Mouse (Mus musculus) forebrain, embryonic 16.5 days (tissue): Measurements from ENCODE around the gene Vwa8. TPM values are rescaled to one million over a fixed set of nuclear protein-coding genes. Genes with fewer than 3 reads are reported as not detected.

Source experiments
- ATAC-seq: fragments of 200-750 bp; cut with Nextera tagmentation; 2 replicates; pipeline ENCODE4 v1.8.0; 2017; ENCODE audit warnings: mild to moderate bottlenecking, moderate library complexity
- H3K27ac ChIP-seq: fragments of 300-500 bp; sonication (generic); 2 replicates; pipeline ENCODE4 v1.5.1; 2014; ENCODE audit warnings: low read length, control low read depth
- H3K27me3 ChIP-seq: fragments of 300-500 bp; sonication (generic); replicated peaks from 2 replicates; pipeline ENCODE4 v1.6.1; 2014; ENCODE audit warnings: low read length; ENCODE audit not compliant: control insufficient read depth, insufficient read depth
- H3K36me3 ChIP-seq: fragments of 300-500 bp; sonication (generic); 2 replicates; pipeline ENCODE4 v1.6.1; 2014; ENCODE audit not compliant: control insufficient read depth, insufficient read depth
- H3K4me1 ChIP-seq: fragments of 300-500 bp; sonication (generic); replicated peaks from 2 replicates; pipeline ENCODE4 v1.6.1; 2014; ENCODE audit warnings: low read length; ENCODE audit not compliant: control insufficient read depth, insufficient read depth
- H3K4me2 ChIP-seq: fragments of 300-500 bp; sonication (generic); 2 replicates; pipeline ENCODE4 v1.6.1; 2014; ENCODE audit warnings: mild to moderate bottlenecking, low read length, control low read depth
- H3K4me3 ChIP-seq: fragments of 300-500 bp; sonication (generic); replicated peaks from 2 replicates; pipeline ENCODE4 v1.5.1; 2014; ENCODE audit warnings: mild to moderate bottlenecking, low read length, control low read depth
- H3K9ac ChIP-seq: fragments of 300-500 bp; sonication (generic); replicated peaks from 2 replicates; pipeline ENCODE4 v1.6.1; 2014; ENCODE audit warnings: low read depth, low read length, control low read depth
- H3K9me3 ChIP-seq: fragments of 300-500 bp; sonication (generic); 2 replicates; pipeline ENCODE4 v1.6.1; 2016; ENCODE audit warnings: low read length; ENCODE audit not compliant: control insufficient read depth
- WGBS: fragments of 180-500 bp; shearing (Covaris S2); extraction: QIAGEN DNeasy Blood & Tissue Kit; methylation state at CpG from one replicate; pipeline ENCODE4 v1.1.7; 2014; 5-methylcytosine and 5-hydroxymethylcytosine counted together
- polyA plus RNA-seq: library from polyadenylated mRNA; unstranded; fragments of >200 nt; fragmentation: Nextera tagmentation; extraction: Ambion mirVana; gene quantifications from 2 replicates; pipeline ENCODE4 v1.2.1, GENCODE M21; 2015

The Vwa8 gene
- polyA plus RNA-seq, 1 experiment from 2014 or later, result 5.4 TPM

DNA sequence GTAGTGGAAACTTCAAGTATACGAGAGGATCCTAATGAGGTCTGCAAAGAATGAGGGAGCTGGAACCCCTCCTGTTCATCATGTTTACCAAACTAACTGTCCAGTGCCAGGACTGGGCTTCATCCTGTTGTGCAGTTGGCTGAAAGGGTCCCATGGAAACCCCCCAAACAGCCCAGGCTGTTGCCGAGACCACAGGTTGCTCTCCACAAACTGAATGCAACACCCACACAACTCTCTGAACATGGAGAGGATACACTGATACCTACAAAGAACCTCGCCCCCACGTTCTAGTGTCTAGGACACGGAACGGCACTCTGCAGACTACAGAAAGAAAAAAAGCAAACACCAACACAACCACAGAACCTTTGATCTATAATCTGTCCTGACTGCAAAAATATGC, 387.4 kb downstream of the Vwa8 start:
- ATAC-seq, result no peak
- Histone ChIP-seq H3K4me1 (peaks cover 4% of the 10 kb centered on the region; the same call in 1 of the 2 replicates), H3K4me3 (no peak overlapping the region), H3K27me3 (no peaks in the 10 kb centered on the region), H3K36me3 (no peaks in the 10 kb centered on the region), H3K4me2 (no peak overlapping the region), H3K27ac (no peak overlapping the region), H3K9me3 (no peaks in the 10 kb centered on the region), H3K9ac (no peak overlapping the region)
- 78% methylated on average over 6 of the region's 6 CpGs for WGBS

DNA sequence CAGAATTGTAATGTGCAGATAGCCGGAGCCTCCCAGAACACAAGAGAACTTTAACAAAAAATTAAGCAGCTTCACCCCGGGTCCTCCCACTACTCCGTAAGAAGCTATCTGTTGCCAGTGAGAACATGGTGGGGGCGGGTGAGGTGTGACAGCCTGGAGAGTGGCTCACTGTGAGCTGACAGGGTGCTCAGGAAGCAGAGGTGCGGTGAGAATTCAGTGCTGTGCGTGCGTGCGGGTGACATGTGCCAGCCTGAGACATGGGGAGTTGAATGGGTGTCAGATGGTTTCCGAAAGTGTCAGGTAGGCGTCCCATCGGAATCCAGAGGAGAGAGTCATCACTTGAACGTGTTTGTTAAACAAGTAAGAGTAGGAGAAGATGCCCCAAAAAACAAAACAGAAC, 390.6 kb downstream of the Vwa8 start:
- no peak overlapping the region for H3K27ac ChIP-seq
- H3K4me3 ChIP-seq, result no peak overlapping the region
- H3K4me2 ChIP-seq, result no peak overlapping the region
- no peak for ATAC-seq
- H3K27me3 ChIP-seq, result no peaks in the 10 kb centered on the region
- H3K9me3 ChIP-seq, result no peaks in the 10 kb centered on the region
- H3K9ac ChIP-seq, result no peak overlapping the region
- H3K36me3 ChIP-seq, result no peaks in the 10 kb centered on the region
- H3K4me1 ChIP-seq, result peaks cover 7% of the 10 kb centered on the region
- 88% methylated on average over 12 of the region's 12 CpGs for WGBS

DNA sequence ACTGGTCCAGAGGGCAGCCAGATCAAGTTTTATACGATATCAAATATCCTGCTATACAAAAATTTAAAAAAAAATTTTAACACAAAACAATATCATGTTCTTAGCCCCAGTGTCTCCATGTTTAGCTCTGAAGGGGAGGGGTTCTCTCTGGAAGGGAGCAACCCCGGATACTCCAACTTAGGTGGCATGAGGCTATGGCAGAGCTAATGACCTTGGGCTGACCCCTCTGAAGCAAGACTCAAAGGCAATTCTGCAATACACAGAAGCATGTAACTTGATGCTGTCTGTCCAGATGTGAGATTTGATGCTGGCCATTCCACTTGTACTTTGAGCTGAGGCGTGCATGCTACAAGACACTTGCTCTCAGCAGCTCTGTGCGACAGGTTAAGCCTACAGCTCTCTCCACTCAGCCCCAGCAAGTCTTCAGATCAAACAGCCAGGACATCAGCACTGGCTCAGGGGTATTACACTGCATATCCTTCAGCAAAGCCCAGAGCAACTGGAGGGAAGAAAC, 392.3 kb downstream of the Vwa8 start:
- Histone ChIP-seq H3K4me3 (no peak overlapping the region), H3K27me3 (no peaks in the 10 kb centered on the region), H3K9ac (no peak overlapping the region), H3K36me3 (no peaks in the 10 kb centered on the region), H3K9me3 (no peaks in the 10 kb centered on the region), H3K4me2 (no peak overlapping the region), H3K4me1 (peaks cover 10% of the 10 kb centered on the region), H3K27ac (no peak overlapping the region)
- 86% methylated on average over 4 of the region's 4 CpGs for WGBS
- ATAC-seq, result no peak

DNA sequence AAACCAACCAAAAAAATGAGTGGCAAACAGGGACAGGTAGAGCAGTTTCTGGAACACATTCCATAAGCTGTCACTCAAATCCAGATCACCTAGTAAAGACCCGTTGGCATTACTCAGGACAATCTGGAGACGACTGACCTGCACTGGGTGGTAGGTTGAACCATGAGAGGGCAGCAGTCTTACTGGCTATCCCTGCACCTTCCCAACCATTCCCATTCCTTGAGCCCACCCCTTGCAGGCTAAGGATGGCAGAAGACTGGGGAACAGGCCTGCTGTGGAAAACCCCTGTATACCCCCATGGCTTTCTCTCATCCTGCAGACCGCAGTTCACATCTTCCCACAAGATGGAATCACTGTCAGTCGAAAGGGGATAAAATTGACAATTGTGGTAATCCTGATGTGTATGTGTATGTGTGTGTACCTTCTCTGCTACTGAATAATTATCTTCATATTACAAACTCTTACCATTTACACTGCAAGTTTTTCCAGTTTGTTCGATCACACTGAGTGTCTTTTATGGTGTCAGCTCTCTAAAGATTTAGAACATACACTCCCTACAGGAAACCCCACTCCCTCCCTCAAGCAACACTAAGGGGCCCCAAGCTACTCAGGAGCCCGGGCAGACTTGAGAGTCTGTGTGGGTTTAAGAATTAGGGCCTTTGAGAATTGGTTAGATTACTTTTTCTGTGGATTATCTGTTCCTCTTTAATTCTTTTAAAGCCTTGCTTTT, 393.0 kb downstream of the Vwa8 start:
- H3K27me3 ChIP-seq, result no peaks in the 10 kb centered on the region
- H3K4me1 ChIP-seq, result peaks cover 6% of the 10 kb centered on the region
- no peak overlapping the region for H3K9ac ChIP-seq
- H3K9me3 ChIP-seq, result no peaks in the 10 kb centered on the region
- no peaks in the 10 kb centered on the region for H3K36me3 ChIP-seq
- H3K4me3 ChIP-seq, result no peak overlapping the region
- no peak overlapping the region for H3K27ac ChIP-seq
- ATAC-seq, result no peak
- WGBS, result 83% methylated on average over 6 of the region's 6 CpGs
- H3K4me2 ChIP-seq, result no peak overlapping the region

DNA sequence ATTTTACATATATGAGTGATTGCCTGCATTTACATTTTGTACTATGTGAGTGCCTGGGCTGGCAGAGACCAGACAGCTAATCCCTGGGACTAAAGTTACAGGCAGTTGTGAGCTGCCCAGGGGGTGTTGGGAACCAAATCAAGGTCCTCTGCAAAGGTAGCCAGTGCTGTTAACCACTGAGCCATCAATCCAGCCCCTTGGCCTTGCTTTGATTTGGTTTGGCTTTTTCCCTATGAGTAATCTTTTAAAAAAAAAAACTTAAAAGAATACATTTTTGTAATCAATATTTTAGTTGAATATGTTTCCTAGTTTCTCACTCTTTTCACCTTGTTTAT, 393.5 kb downstream of the Vwa8 start:
- Histone ChIP-seq H3K4me2 (no peak overlapping the region), H3K9me3 (no peaks in the 10 kb centered on the region), H3K9ac (no peak overlapping the region), H3K4me3 (no peak overlapping the region), H3K27me3 (no peaks in the 10 kb centered on the region), H3K27ac (no peak overlapping the region), H3K4me1 (peaks cover 6% of the 10 kb centered on the region), H3K36me3 (no peaks in the 10 kb centered on the region)
- no peak for ATAC-seq

DNA sequence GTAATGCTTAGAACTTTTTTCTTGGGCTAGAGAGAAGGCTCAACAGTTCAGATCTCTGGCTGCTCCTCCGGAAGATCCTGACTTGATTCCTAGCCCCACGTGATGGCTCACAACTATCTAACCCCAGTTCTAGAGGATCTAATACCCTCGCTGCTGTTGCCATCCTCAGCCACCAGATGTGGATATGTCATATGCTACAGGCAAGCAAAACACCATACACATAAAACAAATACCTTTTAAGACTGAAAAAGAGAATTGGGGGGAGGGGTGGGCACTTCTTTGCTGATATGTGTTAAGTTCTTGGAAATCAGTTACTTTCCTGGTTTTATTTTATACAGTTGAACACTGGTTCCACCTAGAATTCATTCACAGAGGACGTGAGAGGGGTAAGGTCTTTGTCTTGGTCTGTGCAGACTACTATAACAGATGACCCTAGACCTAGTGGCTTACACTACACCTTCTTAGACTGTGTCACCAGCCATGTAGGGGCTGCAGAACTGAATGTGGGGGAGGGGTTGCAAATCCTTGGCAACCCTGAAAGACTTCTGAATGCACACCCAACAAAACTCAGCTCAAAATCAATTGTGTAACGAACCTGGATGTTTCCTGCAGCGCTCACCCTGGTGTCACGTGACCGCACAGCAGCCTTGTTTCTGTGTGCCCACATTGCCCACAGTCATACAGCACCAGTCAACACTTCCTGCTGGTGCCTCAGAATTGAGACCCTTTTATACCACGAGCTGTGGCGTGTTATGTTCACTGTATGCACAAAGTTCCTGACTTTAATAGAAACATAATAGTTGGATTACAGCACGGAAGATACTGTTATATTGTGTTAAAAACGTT, 394.4 kb downstream of the Vwa8 start:
- ATAC-seq, result no peak; the same call in 1 of the 2 replicates
- WGBS, result 64% methylated on average over 12 of the region's 12 CpGs

DNA sequence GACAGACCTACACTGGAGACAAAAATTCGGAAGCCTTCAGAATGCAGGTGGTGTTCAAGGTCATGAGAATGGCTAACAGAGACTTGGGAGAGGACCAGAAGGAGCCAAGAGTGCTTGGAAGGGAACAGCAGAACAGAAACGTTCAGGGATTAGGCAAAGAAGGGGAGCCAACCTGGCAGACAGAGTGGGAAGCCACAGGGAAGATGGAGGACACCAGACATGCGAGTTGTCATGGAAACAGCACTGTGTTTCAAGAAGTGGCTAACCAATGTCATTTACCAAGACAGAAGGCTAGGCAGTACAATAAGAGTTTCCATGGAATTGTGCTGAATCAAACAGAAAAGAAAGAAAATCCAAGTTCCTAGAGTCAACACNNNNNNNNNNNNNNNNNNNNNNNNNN, 395.7 kb downstream of the Vwa8 start:
- WGBS, result 66% methylated on average over 3 of the region's 3 CpGs

More for the DNA sequence above, 394.4 kb downstream of the Vwa8 start:
- Histone ChIP-seq H3K4me3 (no peak overlapping the region), H3K9me3 (no peaks in the 10 kb centered on the region), H3K27me3 (no peaks in the 10 kb centered on the region), H3K36me3 (no peaks in the 10 kb centered on the region), H3K4me1 (peaks cover 6% of the 10 kb centered on the region), H3K4me2 (no peak overlapping the region), H3K27ac (no peak overlapping the region), H3K9ac (no peak overlapping the region)

DNA sequence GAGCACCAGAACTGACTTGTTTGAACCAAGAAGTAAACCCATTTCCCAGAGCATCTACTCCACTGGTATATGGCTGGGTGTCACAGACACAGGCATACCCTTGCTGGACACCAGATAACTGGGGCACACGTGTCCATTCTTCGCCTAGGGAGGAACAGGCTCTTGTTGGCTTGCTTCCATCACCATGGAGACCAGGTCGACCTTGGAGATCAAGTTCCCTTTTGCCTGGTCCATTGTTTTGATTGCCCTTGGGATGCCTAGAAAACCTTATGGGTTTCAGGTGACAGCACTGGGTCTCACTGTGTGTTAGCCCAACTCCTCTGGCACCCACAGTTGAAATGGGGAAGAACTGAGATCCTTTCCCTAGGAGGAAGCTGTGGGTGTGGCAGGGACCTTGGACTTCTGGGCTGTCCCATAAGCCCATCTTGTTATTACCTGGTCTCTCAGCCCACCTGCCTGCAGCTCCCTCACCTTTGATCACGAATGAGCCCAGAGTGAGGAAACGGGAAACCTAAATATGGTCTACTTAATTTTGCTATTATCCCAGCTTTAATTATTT, 403.0 kb downstream of the Vwa8 start:
- no peaks in the 10 kb centered on the region for H3K27me3 ChIP-seq
- H3K4me2 ChIP-seq, result no peak overlapping the region
- 87% methylated on average over 5 of the region's 5 CpGs for WGBS
- H3K4me3 ChIP-seq, result no peak overlapping the region
- H3K9me3 ChIP-seq, result no peaks in the 10 kb centered on the region
- H3K36me3 ChIP-seq, result no peaks in the 10 kb centered on the region
- no peak for ATAC-seq
- no peak overlapping the region for H3K9ac ChIP-seq
- no peak overlapping the region for H3K27ac ChIP-seq
- no peaks in the 10 kb centered on the region for H3K4me1 ChIP-seq

More for the DNA sequence above, 395.7 kb downstream of the Vwa8 start:
- no peaks in the 10 kb centered on the region for H3K36me3 ChIP-seq
- no peak overlapping the region for H3K4me3 ChIP-seq
- ATAC-seq, result peak; percentile 71; the same call in 1 of the 2 replicates
- H3K4me1 ChIP-seq, result peaks cover 6% of the 10 kb centered on the region
- H3K9me3 ChIP-seq, result no peaks in the 10 kb centered on the region
- no peak overlapping the region for H3K9ac ChIP-seq
- no peaks in the 10 kb centered on the region for H3K27me3 ChIP-seq
- H3K4me2 ChIP-seq, result no peak overlapping the region
- no peak overlapping the region for H3K27ac ChIP-seq
